Comparison of ENCODE assay signal across 11 mouse cellular contexts in the genomic region with DNA sequence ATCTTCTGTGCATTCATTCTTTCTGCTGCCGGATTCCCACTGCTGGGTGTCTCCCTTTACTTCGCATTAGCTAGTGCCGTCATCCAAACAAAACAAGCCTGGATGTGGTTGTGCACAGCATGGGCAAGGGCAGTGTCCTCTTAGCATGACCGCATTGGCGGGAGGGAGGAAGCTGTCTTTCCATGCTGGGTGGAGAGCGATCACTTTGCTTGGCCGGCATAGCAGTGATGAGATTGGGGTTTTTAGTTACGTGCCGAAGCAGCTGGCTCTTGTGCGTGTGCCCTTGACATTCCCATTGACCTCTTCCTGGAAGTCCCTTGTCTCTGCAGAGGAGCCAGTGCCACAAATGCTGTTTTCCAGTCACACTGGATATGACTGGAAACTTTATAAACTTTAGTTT.
DNase-seq lines count a peak whose midpoint lies in the region; ATAC-seq and TF ChIP-seq lines count a peak whose summit lies in the region.
"Had no signal": no experiment of that assay in that cellular context is flagged by ENCODE, and none has a peak within 500 bp of the region (broad histone marks: within the 10 kb centered on the region; RNA-seq: fewer than 3 reads in every experiment).

No protein-coding gene starts in this region.

- no peaks in the 10 kb centered on the region for H3K36me3 ChIP-seq in heart, embryonic 10.5 days
- no peaks in the 10 kb centered on the region for H3K36me3 ChIP-seq in limb, embryonic 13.5 days
- H3K36me3 ChIP-seq in intestine, postnatal 0 days (ENCODE audit: control insufficient read depth, insufficient read depth): no peaks in the 10 kb centered on the region
- H3K36me3 ChIP-seq: liver, embryonic 15.5 days had no signal

- H3K9ac ChIP-seq in limb, embryonic 13.5 days: no peak overlapping the region
- H3K9ac ChIP-seq in intestine, postnatal 0 days (ENCODE audit: low read depth, low read length): no peak overlapping the region
- H3K9ac ChIP-seq: liver, embryonic 15.5 days; neural tube, embryonic 12.5 days had no signal

- no peak overlapping the region for H3K4me3 ChIP-seq in heart, embryonic 10.5 days
- no peak overlapping the region for H3K4me3 ChIP-seq in limb, embryonic 13.5 days
- no peak overlapping the region for H3K4me3 ChIP-seq in intestine, postnatal 0 days (ENCODE audit: low read depth, low read length)
- H3K4me3 ChIP-seq: liver, embryonic 15.5 days; neural tube, embryonic 12.5 days had no signal

- WGBS in heart, embryonic 10.5 days: 55% methylated on average over 10 of the region's 10 CpGs
- WGBS in limb, embryonic 13.5 days: 77% methylated on average over 10 of the region's 10 CpGs
- WGBS in intestine, postnatal 0 days: 84% methylated on average over 10 of the region's 10 CpGs

- ATAC-seq in limb, embryonic 13.5 days (ENCODE audit: low FRiP score, low read depth): 0 out of 2 replicates have a peak, but pooled peaks have one; percentile 15
- no peak for ATAC-seq in intestine, postnatal 0 days

- H3K27ac ChIP-seq in heart, embryonic 10.5 days: peak overlapping the region; percentile 79
- H3K27ac ChIP-seq in limb, embryonic 13.5 days: no peak overlapping the region
- H3K27ac ChIP-seq in intestine, postnatal 0 days (ENCODE audit: low read depth, low read length): no peak overlapping the region
- H3K27ac ChIP-seq: liver, embryonic 15.5 days; neural tube, embryonic 12.5 days had no signal

- TF ChIP-seq CTCF in intestine, postnatal 0 days (IDR thresholded peaks at IDR 0.05; ENCODE audit: low read depth): no peak

- H3K27me3 ChIP-seq in heart, embryonic 10.5 days (ENCODE audit: insufficient read depth, poor library complexity, severe bottlenecking): no peaks in the 10 kb centered on the region
- no peaks in the 10 kb centered on the region for H3K27me3 ChIP-seq in limb, embryonic 13.5 days
- H3K27me3 ChIP-seq in intestine, postnatal 0 days (replicated peaks; ENCODE audit: control insufficient read depth, insufficient read depth, low read length): no peaks in the 10 kb centered on the region
- H3K27me3 ChIP-seq: liver, embryonic 15.5 days; neural tube, embryonic 12.5 days had no signal

- DNase-seq in heart, embryonic 10.5 days (ENCODE audit: low spot score): no peak
- no peak for DNase-seq in heart, adult 8-10 months (ENCODE audit: low spot score)
- DNase-seq in ZHBTc4 (ENCODE audit: low read depth, low spot score): peak; percentile 26
- DNase-seq in gastrocnemius, postnatal 25 days: peak; percentile 31
- DNase-seq in frontal cortex, postnatal 36 days (ENCODE audit: low spot score in 2 of 2): no peak
- no peak for DNase-seq in retina, postnatal 1 day
- DNase-seq: thymus, adult 18-20 months had no signal

- no peaks in the 10 kb centered on the region for H3K9me3 ChIP-seq in heart, embryonic 10.5 days
- H3K9me3 ChIP-seq in limb, embryonic 13.5 days: no peaks in the 10 kb centered on the region
- no peaks in the 10 kb centered on the region for H3K9me3 ChIP-seq in intestine, postnatal 0 days (ENCODE audit: control insufficient read depth)
- H3K9me3 ChIP-seq: liver, embryonic 15.5 days; neural tube, embryonic 12.5 days had no signal

- H3K4me2 ChIP-seq in limb, embryonic 13.5 days (replicated peaks): no peak overlapping the region
- no peak overlapping the region for H3K4me2 ChIP-seq in intestine, postnatal 0 days (replicated peaks; ENCODE audit: low read depth)
- H3K4me2 ChIP-seq: liver, embryonic 15.5 days; neural tube, embryonic 12.5 days had no signal

- H3K4me1 ChIP-seq in heart, embryonic 10.5 days: peaks cover 50% of the 10 kb centered on the region
- peaks cover 56% of the 10 kb centered on the region for H3K4me1 ChIP-seq in limb, embryonic 13.5 days
- no peaks in the 10 kb centered on the region for H3K4me1 ChIP-seq in intestine, postnatal 0 days (replicated peaks; ENCODE audit: control insufficient read depth, insufficient read depth, low read length)

Comparison
In these comparisons a context has a peak if more than half of its experiments do, and no peak if none do; other contexts are left out.
1. DNase-seq: peak in ZHBTc4 (single experiment) and gastrocnemius, postnatal 25 days (single experiment); none in heart, embryonic 10.5 days (single experiment), heart, adult 8-10 months (single experiment), frontal cortex, postnatal 36 days (0 of 2) and retina, postnatal 1 day (single experiment).